Mouse (Mus musculus) limb, embryonic 15.5 days (tissue): ENCODE measurements around the gene Scfd2. TPM values are rescaled to one million over a fixed set of nuclear protein-coding genes. Genes with fewer than 3 reads are reported as not detected.

Experiments used
- polyA plus RNA-seq: library from polyadenylated mRNA; unstranded; fragments of >200 nt; fragmentation: Nextera tagmentation; extraction: Ambion mirVana; gene quantifications from 2 replicates; pipeline ENCODE4 v1.2.1, GENCODE M21; 2015

Scfd2 gene
- polyA plus RNA-seq, 1 experiment from 2014 or later: 21.2 TPM

Other genes with a start within 250 kb of the Scfd2 start
- gene Fip1l1, start 3.7 kb upstream of the Scfd2 start, polyA plus RNA-seq: 83.4 and 85.2 TPM in 2 replicates
- gene Lnx1, start 171.2 kb upstream of the Scfd2 start, polyA plus RNA-seq: 1.2 and 1.3 TPM in 2 replicates